Mouse (Mus musculus): ENCODE measurements at regions not wholly inside any gene's neighbourhood (a gene's known extent, or its start where the extent isn't known, plus 50 kb on each side); places are given as distances from the start of the nearest gene placed in this dataset.
"Not testable (repeated sequence)": the region's sequence is repeated elsewhere in the genome, so short reads cannot be mapped to it uniquely, and the experiment has no call there.

DNA sequence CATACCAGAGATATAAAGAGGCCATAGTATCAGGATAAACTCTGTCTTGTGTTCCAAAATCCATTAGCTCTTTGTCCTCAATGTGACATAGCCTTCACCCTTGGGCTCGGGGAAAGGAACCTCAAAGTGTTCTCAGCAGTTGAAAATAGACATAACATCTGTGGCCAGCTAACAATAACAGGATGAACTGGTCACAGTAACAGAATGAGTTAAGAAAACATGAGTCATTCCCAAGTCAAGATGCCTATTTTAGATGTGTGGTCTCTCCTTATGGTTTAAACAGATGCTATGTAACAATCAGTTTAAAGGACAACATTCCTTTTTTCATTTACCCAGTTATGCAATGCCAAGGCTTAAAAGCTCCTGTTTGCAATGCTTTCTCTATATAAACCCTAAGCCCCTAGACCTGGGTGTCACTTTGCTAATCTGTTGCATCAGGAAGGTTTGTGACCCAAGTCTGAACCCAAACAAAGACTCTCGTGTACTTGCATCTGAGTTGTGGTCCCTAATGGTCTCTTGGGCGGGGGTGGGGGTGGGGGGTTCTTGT, 920.5 kb upstream of the Dsel start:
- DNase-seq (ENCODE audit: low spot score in 2 of 2) = no peak
- no peak overlapping the region for H3K27ac ChIP-seq
- no peak overlapping the region for H3K4me3 ChIP-seq
- no peak for TF ChIP-seq CTCF (conservative IDR thresholded peaks at IDR 0.05)

DNA sequence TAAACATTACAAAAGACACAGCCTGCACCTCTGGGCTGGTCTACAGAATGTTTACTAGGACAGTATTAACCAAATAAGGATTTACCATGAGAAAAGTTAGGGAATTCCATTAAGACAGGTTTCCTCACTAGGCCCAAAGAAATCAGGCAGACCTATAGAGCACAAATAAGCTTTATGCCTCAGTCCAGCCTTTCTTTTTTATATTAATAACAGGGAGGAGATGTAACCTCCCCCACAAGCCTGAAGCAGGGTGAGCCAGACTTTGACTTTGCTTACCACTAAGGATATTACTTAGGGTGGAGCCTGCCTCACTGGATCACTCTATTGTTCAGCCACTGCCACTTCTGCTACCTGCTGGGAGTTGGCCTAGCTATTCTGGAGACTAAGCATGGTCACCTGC, 915.1 kb upstream of the Dsel start:
- Histone ChIP-seq H3K4me3 (no peak overlapping the region), H3K27ac (no peak overlapping the region)
- no peak for DNase-seq (ENCODE audit: low spot score in 2 of 2)
- TF ChIP-seq CTCF (conservative IDR thresholded peaks at IDR 0.05) = no peak

DNA sequence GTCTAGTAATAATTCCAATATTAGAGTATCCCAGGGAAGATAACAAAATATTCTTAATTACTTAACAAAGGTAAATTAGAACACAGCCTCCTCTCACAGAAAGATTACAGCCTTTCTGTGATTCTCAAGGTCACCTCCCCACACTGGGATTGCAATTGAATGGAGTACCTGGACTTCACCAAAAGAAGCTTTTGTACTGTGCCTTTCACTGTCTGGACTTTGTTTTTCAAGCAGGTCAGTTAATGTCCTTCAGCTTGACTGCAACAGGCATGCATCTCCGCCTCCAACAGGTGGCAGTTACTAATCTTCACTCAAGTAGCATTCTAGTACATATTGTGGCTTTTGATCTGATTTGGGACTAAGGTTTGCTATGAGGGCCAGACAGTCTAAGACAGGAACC, 913.8 kb upstream of the Dsel start:
- DNase-seq (ENCODE audit: low spot score in 2 of 2) = no peak
- no peak overlapping the region for H3K27ac ChIP-seq
- no peak overlapping the region for H3K4me3 ChIP-seq
- TF ChIP-seq CTCF (conservative IDR thresholded peaks at IDR 0.05) = no peak

DNA sequence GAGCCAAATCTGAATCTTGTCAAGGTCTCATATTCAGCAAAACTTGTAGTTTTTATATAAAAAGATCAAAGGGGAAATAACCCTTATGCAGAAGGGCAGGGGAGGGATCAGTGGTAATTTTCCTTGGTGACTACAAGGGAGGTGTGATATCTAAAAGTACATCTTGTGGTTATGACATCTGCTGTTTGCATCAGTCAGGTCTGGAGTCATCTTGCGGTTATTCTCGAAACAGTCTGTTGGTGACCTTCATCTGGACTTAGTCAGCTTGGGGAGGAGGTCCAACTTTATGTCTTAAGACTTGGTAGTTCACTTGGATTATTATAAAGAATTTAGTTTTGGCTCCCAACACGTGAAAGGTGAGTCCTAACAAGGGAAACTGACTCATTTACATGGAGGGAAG, 885.9 kb upstream of the Dsel start:
- not testable (repeated sequence) for H3K27ac ChIP-seq; H3K4me3 ChIP-seq; DNase-seq (ENCODE audit: low spot score in 2 of 2)

DNA sequence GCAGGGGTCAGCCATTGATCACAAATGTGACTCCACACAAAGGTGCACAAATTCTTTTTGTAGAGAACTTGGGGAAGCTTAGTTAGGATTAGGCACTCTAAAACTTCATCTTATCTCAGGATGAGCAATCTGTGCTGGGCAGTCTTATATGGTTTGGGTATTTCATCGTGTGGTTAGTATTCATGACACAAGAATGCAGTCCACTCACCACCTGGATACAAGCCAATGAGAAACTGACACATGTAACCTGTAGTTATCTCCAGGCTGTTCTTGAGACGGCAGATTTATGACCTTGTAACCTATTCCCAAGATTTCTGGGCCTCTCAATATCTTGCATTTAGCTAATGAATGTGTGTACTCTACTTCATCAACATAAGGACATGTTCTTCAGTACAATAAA, 883.8 kb upstream of the Dsel start:
- no peak for DNase-seq (ENCODE audit: low spot score in 2 of 2)
- no peak for TF ChIP-seq CTCF (conservative IDR thresholded peaks at IDR 0.05)
- H3K27ac ChIP-seq = no peak overlapping the region
- no peak overlapping the region for H3K4me3 ChIP-seq

DNA sequence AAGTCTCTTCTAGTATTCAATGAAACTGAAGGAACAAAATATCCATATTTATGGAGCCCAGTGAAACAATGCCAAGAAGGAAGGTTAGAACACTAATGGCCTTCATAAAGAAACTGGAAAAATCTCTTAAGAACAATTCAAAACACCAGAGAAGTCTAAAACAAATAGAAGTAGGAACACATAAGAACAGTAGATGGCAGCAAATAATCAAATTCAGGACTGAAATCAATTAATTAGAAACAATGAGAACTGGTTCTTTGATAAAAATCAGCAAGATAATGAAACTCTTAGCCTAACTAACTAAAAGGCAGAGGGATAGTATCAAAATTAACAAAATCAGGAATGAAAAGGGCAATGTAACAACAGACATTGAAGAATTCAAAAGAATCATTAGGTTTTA, 839.2 kb upstream of the Dsel start:
- Histone ChIP-seq H3K27ac (no peak overlapping the region), H3K4me3 (no peak overlapping the region)
- DNase-seq (ENCODE audit: low spot score in 2 of 2) = no peak
- peak; percentile 84 for TF ChIP-seq CTCF (conservative IDR thresholded peaks at IDR 0.05)

DNA sequence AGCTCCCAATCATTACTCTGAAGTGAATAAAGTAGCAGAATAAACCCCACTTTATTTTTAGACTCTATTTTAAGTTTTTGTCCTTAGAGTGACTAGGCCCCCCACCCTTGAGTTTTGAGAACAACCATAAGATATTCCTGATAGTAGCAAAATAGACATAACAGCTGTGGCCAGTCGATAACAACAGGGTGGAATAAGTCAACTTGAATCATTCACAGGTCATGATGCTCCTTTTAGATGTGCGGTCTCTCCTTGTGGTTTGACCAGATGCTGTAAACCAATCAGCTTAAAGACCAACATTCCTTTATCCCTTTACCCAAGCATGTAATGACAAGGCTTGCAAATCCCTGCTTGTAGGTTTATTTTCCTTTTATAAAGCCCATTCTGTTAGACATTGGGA, 794.2 kb upstream of the Dsel start:
- no peak overlapping the region for H3K4me3 ChIP-seq
- H3K27ac ChIP-seq = no peak overlapping the region
- TF ChIP-seq CTCF (conservative IDR thresholded peaks at IDR 0.05) = no peak
- no peak for DNase-seq (ENCODE audit: low spot score in 2 of 2)

DNA sequence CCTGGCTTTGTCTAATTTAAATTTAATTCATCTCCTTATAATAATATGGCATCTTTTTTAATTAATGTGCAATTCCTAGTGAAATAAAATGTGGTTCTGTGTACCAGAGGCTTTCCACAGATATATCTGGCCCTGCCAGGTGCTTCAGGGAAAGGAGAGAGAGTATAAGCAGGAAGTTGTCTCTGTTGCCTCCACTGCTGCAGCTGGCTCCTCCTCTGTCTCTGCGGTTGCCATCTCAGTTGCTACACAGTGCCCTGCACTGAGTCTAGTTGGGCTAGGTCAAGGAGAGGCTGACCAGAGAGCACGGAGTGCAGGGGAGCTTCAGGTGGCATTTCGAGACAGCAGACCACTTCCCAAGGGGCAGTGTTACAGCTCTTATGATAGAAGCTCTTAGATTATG, 773.6 kb upstream of the Dsel start:
- TF ChIP-seq CTCF (conservative IDR thresholded peaks at IDR 0.05) = no peak
- no peak for DNase-seq (ENCODE audit: low spot score in 2 of 2)
- Histone ChIP-seq H3K4me3 (no peak overlapping the region), H3K27ac (no peak overlapping the region)

Measured in layer of hippocampus, adult 2 months (tissue).